Mouse (Mus musculus): ENCODE measurements around the gene Wdcp. TPM values are rescaled to one million over a fixed set of nuclear protein-coding genes. Genes with fewer than 3 reads are reported as not detected.

Wdcp gene
- total RNA-seq (2023) = 10 to 100 TPM; 17.1 to 19.4 TPM

DNA sequence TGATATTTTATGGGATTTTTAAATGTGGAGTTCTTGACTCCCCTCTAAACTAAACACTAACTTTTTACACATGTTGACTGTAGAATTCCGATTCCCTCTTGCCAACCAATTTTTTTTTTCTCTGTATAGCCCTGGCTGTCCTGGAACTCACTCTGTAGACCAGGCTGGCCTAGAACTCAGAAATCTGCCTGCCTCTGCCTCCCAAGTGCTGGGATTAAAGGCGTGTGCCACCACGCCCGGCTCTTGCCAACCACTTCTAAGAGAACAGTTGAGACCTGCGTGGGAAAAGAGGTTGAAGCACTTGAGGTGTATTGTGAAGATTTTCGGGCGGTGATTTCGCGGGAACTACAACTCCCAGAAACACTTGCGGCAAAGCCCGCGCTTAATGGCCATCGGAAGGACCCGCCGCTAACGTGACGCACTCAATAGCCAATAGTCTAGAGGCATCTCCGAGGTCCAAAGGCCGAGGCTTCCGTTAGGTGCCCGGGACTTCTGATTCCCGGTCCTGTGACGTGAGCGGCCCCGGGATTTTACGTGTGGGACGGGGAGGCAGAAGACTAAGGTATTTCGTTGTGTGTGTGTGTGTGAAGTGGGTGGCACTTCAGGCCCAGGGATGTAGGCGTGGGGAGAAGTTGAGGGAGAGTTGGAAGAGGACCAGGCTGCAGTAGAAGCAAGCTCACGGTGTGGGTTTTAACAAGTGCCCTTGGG is at the start of gene Wdcp:
TSS of gene Wdcp (plus strand) at position 414 of the 708 bp plus-strand sequence.

DNA sequence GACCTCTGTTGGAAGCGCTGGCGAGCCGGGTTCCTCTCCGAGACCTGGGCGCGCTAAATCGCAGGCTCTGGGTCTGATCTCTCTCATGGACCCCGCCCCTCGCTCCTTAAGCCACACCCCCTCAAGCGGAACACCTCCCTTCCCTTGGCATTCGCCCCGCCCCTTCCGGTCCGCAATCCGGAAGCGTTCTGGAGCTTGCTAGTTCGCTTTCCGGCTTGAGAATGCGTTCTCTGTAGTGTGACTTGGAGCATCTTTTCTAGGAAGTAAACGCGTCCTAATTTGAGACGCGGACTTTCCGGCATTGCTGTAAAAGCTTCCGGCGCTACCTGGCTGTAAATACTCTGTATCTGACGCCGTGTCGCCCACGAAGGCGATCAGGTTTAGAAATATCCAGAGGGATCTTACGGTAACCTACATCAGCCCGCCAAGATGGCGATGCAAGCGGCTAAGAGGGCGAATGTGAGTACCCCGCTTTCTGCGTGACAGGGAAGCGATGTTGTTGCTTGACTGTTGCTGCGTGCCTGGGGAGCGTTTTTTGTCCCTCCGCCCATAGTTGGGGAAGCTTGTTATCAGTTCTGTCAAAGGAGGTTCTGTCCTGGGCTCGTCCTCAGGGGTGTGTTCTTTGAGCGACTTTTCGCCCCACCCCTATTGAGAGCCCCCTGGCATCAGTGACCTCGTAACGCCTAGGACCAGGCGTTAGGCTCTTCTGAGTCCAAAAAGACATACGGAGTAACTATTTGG is 25.6 kb upstream of the Wdcp start, which contains the start of gene Sf3b6:
TSS of gene Sf3b6 (plus strand) at position 184 of the 741 bp plus-strand sequence.

DNA sequence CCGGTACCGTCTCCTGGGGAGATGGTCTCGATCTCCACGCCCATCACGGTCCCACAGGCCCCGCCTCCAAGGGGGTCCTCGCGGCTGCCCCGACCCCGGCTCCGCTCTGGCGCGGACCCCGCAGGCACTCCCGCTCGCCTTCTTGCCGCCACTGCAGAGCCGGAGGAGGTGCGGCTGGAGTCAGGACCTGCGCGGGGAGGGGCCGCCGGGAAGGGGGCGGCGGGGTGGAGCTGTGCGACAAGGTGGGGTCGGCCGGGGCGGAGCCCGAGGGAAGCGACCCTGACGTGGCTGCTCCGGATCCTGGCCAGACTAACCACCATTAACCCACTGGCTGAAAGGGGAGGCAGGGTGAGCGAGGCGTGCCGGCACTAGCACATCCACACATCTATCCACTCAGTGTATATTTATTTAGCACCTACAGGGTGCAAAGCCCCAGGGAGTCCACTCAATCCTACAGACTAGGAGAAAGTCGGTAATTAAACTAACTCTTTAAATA is 1.7 kb upstream of the Wdcp start, which contains the start of gene Fkbp1b:
TSS of gene Fkbp1b (minus strand) at position 200 of the 496 bp plus-strand sequence.

DNA sequence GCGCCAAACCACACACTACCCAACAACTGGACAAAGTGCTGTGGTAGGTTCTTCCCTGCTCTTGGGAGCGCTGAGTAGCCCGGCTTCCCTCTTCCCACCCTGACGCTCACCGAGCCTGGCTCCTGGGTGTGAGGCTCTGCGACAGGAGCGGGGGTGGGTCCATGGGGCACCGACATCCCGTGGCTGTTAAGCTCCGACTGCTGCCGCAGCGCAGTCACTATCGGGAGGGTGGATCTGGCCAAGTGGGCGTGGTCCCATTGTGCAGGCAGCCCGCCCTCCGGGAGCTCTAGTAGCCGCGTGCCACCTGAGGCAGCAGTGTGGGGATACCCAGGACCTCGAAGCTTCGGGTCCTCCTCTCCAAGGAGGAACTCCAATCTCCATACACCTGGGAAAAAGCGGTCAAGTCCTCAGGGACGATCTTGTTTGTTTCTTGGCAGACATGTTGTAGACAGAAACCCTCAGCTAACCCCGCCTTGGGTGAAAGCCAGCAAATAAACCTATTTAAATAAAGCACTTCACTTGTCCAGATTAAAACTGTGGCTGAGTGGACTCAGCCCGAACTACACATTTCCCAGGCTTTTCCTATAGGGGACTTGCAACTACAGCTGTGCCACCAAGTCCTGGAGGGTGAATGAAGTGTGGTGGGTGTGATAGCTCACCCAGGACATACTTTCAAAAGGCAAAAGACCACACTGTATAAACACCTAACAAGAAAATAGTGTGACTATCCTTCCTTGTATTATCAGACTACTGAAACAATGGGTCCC is 31.2 kb downstream of the Wdcp start, which contains the start of gene Mfsd2b:
TSS of gene Mfsd2b (minus strand) at position 199 of the 767 bp plus-strand sequence.

DNA sequence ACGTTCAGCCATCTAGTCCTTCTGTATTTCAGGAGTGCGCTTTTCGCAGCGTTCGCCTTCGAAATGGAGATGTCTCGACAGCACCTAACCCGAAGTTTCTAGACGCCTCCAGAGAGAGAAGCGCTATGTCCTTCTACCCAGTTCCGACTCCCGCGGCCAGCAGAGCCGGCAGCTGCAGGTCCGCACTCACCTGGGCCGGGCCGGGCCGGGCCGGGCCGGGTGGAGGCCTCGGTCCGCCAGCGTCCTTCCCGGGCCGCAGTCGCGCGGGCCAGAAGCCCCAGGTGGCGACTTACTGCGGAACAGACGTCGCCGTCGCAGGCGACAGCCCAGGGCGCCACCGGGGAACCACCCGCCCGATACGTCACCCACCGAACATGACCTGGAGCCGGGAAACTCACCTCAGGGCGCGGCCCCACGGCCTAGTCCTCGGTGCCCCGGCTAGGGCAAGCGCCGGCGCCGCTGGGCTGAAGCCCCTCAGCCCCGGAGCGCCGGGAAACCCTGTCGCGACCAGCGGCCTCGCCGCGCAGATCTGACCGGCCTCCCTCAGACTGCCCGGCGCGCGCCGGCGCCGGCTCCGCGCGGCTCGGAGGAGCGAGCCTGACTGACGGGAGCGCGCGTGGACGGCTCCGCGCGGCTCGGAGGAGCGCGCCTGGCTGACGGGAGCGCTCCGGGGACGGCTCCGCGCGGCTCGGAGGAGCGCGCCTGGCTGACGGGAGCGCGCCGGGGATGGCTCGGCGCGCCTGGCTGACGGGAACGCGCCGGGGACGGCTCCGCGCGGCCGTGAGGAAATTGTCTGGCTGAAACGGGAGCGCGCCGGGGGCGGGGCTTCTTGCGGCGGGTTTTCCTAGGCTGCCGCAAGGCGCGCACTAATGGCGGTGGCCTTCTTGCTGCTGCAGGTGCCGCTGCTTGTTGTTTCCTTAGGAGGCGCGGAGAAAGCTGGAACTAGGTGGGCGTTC is 64.1 kb downstream of the Wdcp start, which contains the start of gene Ubxn2a:
TSS of gene Ubxn2a (minus strand) at position 755 of the 956 bp plus-strand sequence.

Other genes with a start within 250 kb of the Wdcp start
- gene Fam228a, start 104.9 kb upstream of the Wdcp start, total RNA-seq (2023) = under 1 TPM in 1 of 2 experiments, not detected in 1; 0.47 TPM
- gene Pfn4, start 74.3 kb upstream of the Wdcp start, total RNA-seq (2023) = 1 to 10 TPM in 1 of 2 experiments, under 1 TPM in 1; 0.92 to 1.9 TPM
- gene Fam228b, start 74.0 kb upstream of the Wdcp start, total RNA-seq (2023) = 1 to 10 TPM; 4.7 to 9.9 TPM
- 100 to 1,000 TPM; 148 to 169 TPM for gene Sf3b6, start 25.8 kb upstream of the Wdcp start, total RNA-seq (2023)
- gene Fkbp1b, start 1.7 kb upstream of the Wdcp start, total RNA-seq (2023) = not detected
- 10 to 100 TPM; 10.8 to 13.1 TPM for gene Mfsd2b, start 31.1 kb downstream of the Wdcp start, total RNA-seq (2023)
- 10 to 100 TPM; 27.1 to 27.7 TPM for gene Ubxn2a, start 64.4 kb downstream of the Wdcp start, total RNA-seq (2023)
- gene Atad2b, start 74.0 kb downstream of the Wdcp start, total RNA-seq (2023) = 10 to 100 TPM; 72.7 to 75.5 TPM